Mouse (Mus musculus) kidney, postnatal 4 days (tissue): ENCODE measurements at regions not wholly inside any gene's neighbourhood (a gene's known extent, or its start where the extent isn't known, plus 50 kb on each side); places are given as distances from the start of the nearest gene placed in this dataset.

ENCODE experiments used
- DNase-seq, 2 experiments: peaks; one replicate each; pipeline ENCODE4 v3.0.0; 2021; ENCODE audit warnings: mixed read lengths in 2 of 2

- DNase-seq: no peak
These were observed 61.0 kb upstream of the Tnfsf11 start for GRCm38 (mm10) chr14:78368881-78369280.

- DNase-seq: no peak
These were observed 57.0 kb upstream of the Tnfsf11 start for GRCm38 (mm10) chr14:78364822-78365221.

GRCm38 (mm10) chr14:78363123-78363522 lies 55.3 kb upstream of the Tnfsf11 start:
- DNase-seq: no peak
